Mouse (Mus musculus) adrenal gland, adult 8-10 months (tissue): ENCODE results near the gene Cacng8. TPM values are rescaled to one million over a fixed set of nuclear protein-coding genes. Genes with fewer than 3 reads are reported as not detected.

Experiments used
- DNase-seq: peaks from one replicate; pipeline ENCODE4 v3.0.0; 2022
- total RNA-seq, 4 experiments: library from RNA; stranded (reverse); gene quantifications; 2 replicates each; pipeline ENCODE4 v1.2.4; 2022

Gene Cacng8
- 10 to 100 TPM in 2 of 4 experiments, 1 to 10 TPM in 2; 4.4 to 12.2 (median 7.4) TPM for total RNA-seq

DNA sequence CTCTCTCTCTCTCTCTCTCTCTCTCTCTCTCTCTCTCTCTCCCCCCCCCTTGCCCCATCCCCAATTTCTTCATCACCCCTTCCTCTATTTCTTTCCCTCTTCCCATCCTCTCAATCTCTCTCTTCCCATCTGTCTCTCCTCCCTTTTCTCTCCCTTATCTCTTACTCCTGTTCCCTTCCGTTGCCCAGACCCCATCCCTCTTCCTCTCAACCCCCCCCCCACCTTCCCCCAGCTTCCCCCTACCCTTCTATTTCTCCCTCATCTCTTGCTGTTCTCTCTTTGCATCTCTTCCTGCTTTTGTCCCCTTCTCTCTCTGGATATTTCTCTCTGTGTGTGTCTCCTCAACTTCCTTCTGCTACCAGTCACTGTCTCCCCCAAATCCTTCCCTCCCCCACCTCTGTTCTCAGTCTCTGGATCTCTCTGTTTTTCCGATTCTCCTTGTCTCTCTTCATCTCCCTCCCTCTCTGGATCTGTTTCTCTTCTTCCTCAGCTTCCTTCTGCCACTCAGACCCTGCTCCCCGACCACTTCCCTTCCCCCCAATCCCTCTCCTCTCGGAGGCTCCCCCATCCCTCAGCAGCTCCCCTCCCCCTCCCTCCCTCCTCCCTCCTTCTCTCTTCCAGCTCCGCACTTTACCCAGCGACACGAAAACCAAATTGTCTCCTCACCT is at the start of gene Cacng8:
Cacng8 (plus strand) TSS at position 271 of the 668 bp plus-strand sequence.
- no peak for DNase-seq

DNA sequence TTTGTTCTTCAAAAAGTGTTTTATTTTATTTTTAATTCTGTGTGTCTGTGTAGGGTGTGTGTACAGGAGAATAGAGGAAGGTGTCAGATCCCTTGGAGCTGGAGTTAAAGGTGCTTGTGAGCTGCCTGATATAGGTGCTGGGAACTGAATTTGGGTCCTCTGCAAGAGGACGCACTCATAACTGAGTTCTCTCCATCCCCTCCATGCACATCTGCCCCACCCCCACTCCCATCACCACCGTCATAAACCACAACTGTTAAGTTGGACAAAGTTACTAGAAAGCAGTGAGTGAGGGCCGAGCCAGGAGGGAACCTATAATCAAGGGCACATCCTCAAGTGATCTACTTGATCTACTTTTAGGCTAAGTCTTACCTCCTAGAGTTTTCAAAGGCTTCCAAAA is 46.6 kb upstream of the Cacng8 start:
- no peak for DNase-seq

DNA sequence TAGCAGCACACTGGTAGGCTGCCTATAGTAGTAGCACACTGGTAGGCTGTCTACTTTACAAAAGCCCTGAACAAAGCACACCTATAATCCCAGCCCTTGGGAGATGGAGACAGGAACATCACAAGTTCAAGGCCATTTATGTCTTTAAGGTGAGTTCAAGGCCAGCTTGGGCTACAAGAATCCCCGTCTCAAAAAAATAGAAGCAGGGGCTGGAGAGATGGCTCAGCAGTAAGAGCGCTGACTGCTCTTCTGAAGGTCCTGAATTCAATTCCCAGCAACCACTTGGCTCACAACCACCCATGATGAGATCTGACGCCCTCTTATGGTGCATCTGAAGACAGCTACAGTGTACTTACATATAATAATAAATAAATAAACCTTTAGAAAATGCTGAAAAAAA is 45.2 kb upstream of the Cacng8 start:
- DNase-seq, result no peak

DNA sequence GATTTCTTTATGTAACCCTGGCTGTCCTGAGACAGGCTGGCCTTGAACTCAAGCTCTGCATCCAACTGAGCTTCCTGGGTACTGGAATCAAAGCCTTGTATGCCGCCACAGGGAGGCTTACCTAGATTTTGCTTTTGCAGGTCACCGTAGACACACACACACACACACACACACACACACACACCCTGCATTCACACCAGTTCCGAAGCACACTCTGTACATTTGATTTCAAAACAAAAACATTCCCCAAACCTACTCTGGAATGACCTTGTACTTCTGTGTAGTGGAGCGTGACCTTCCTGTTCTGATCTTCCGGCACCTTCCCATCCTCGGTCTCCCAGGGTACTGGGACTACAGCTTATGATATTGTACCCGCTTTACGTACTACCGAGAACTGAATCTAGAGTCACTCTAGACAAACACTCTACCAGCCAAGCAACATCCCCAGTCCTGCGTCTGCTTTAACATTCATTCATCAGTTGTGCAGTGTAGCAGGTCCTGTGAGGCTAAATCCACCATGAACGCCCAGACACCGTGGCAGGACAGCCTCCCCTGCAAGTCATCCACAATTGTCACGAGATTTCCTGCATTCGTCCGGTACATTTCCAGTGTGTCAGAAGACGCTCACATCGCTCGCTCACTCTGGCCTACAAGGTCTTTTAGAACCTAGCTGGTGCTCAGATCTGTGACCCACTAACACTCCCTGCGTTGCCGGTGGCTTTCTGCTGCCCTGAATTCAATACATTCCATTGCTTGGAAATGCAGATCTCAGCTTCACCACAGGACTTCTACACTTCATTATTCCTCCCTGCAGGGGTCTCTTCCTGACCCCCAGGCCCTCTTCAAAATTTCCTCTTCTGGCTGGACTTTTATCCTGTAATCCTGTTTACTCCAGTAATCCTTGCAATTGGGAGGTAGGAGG is 42.9 kb upstream of the Cacng8 start:
- no peak for DNase-seq

DNA sequence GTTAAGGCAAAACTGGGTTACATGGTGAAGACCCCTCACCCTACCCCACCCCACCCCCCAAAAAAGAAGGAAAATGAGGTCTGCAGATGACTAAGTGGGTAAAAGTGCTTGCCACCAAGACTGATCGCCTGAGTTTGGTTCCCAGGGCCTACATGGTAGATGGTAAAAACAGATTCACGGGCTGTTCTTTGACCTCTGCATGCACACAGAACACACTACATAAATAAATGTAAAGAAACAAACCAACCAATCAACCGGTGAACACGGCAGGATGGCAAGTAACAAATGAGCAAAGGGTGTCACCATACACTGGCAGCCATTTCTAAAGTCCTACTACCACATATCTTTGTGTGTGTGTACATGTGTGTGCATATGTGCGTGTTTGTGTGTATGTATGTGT is 42.2 kb upstream of the Cacng8 start:
- no peak for DNase-seq

DNA sequence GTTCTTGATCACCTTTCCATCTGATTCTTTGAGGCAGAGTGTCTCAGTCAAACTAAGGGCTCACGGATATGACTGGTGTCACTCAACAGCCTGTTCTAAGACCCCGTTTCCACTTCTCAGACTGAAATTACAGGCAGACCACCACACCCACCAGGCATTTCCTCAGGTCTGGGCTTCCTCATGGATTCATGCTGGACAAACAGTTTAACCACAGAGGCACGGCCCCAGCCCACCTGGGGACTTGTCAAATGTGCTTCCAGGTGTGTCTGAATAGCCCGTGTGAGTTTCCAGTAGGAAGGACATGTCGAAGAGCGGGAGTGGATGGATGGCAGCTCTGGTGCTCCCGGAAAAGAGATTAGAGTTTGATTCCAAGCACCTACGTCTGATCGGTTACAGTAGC is 40.7 kb upstream of the Cacng8 start:
- no peak for DNase-seq

DNA sequence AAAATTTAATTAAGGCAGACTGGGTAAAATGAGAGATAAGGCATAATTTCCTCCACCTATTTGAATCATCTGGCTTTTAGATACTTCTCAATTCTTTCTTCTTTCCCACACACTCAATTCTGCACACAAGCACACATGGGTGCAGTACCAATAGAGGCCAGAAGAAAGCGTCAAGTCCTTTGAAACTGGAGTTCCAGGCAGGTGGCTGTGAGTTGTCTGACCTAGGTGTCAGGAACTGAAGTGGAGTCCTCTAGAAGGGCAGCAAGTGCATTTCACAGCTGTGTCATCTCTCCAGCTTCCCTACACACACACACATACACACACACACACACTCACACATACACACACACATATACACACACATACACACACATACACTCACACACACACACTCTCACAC is 38.9 kb upstream of the Cacng8 start:
- no peak for DNase-seq

DNA sequence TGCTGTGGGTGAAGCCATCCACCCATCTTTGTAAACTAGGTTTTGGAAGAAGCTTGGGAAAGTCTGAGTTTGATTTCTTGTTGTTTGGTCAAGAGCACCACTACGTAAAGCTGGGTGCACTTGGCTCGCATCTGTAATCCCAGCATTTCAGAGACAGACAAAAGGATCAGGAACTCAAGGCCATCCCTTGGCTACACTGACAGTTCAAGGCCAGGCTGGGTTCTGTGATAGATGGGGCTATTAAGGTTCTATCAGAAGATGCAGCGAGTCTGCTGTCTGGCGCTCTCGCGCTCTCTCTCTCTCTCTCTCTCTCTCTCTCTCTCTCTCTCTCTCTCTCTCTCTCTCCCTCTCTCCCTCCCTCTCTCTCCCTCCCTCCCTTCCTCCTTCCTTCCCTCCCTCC is 35.6 kb upstream of the Cacng8 start:
- no peak for DNase-seq

DNA sequence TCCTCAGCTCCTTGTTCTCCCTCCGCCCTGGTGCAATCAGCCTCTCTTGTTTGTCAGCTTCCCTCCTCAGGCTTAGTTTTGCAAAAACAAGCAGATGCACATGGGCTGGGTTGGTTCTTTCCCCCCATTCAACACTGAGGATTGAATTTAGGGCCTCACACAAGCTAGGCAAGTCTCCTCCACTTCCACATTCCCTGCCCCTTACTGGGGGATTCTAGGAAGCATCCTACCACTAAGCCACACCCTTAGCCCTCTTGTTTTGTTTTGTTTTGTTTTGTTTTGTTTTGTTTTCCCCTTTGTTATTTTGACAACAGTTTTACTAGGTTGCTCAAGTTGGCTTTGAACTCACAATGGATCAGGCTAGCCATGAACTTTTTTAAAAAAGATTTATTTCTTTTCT is 29.8 kb upstream of the Cacng8 start:
- no peak for DNase-seq

DNA sequence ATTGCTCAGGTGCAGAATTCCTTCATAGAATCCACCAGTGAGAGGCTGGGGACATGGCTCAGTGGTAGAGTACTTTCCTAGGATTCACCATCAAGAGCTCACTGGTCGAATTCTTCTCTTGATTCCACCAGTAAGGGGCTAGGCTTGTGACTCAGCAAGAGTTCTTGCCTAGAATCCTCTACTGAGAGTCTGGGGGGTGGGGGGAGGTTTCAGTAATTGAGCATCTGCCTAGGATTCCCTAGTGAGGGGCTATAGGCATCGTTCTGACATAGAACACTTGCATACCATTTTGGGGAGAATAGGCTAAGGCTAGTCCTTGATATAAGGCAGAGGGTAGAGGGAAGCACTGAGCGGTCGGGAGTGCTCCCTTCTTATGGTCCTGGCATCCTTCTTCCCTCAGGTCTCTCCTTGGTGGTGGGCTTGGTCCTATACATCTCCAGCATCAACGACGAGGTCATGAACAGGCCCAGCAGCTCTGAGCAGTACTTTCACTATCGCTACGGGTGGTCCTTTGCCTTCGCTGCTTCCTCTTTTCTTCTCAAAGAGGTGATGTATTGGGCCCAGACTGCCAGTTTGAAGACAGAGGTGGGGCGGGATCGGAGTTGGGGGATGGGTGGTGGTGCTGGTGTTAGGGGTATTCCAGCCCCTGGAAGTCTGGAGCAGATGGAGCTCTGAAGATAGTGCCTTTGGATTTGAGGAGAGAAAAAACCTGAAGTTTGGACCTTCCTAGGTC is 24.8 kb upstream of the Cacng8 start:
- no peak for DNase-seq

DNA sequence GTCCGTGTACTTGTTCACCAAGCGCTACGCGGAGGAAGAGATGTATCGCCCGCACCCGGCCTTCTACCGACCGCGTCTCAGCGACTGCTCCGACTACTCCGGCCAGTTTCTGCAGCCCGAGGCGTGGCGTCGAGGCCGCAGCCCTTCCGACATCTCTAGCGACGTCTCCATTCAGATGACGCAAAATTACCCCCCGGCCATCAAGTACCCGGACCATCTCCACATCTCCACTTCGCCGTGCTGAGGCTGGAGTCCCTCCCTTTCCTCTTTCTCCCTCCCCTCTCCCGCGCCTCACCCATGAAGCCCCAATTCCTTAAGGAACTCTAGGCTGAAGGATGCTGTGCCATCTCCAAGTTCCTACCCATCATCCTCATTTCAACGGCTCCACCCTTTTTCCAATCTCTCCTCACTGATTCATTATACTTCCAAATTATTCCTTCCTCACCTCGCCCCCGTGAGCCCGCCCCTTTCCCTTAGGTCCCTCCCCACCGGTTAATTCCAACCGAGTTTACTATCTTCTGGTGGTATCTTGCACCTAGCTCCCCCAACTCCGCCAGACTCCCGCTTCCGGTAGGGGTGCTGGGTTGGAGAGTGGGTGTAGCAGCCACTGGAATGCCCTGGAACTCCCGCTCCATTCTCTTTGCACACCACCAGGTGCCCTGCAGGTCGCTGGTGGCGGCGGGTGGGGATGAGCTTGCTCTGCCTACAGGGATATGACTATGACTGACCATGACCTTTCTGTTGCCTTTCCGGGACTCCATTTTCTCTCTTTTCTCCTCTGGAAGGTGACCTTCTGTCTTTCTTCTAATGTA is 23.6 kb upstream of the Cacng8 start:
- no peak for DNase-seq

DNA sequence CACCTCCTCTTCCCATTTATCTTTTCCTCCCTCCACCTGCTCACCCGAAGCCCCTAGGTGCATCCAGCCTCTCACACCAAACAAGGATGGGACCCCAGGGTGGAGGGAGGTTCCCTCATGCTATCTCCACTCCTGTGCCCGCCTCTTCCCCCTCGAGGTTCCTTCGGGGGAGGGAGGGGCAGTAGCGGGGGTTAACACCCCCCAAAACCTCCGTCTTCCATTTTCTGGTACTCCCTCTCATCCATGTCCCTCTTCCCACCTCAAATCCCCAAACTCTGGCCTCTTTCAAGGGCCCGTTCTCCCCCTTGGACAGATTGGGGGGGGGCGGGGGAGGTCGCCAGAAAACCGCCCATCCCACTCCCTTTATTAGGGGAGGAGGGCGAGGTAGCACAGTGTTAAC is 22.9 kb upstream of the Cacng8 start:
- no peak for DNase-seq

DNA sequence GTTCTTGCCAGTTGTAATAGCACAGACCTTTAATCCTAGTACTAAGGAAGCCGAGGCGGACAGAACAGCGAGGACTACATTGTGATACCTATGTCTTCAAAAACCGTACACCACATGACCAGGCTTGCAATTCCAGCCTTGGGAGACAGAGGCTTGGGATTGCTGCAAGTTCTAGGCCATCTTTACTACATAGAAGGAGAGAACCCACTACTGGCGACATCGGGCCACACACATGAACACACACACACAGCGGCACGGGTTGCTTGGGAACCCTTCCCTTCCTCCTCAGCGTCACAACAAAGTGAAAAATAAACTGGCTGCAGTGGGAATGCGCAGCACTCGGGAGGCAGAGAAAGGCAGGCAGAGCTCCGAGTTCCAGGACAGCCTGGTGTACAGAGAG is 22.2 kb upstream of the Cacng8 start:
- no peak for DNase-seq

DNA sequence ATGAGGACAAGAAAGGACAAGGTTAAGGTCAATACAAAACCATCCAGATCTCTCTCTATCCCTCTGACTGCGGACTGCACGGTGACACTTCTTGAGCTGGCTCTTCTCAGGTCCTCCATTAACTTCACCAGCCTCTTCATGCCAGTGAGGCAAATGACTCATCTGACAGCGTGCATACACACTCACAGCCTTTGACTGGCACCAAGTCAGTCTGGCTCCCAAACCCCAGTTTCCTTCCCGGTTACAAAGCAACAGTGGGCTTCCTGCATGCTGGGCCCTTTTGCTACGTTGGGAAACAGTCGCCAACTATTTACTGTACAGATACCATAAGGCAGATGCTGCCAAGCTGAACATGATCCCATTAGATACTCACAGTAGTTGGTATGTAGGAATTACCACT is 21.3 kb upstream of the Cacng8 start:
- DNase-seq, result no peak

DNA sequence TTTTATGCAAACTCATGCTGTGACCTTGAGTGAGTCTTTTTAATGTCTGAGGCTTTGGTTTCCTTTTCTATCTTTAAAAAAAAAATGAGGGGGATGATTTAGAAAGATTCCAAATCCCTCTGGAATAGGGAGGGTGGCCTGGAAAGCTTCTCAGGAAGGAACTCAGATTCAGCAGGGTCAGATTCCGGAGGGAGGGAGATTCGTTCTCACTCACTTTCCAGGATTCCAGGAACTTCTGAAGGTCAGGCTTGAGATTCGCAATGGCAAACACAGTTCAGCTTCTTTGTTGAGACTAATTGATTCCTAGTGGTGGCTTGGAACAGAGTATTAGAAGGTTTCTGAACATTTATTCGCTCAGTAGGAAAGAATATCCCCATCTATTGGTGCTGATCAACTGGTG is 20.1 kb upstream of the Cacng8 start:
- no peak for DNase-seq

DNA sequence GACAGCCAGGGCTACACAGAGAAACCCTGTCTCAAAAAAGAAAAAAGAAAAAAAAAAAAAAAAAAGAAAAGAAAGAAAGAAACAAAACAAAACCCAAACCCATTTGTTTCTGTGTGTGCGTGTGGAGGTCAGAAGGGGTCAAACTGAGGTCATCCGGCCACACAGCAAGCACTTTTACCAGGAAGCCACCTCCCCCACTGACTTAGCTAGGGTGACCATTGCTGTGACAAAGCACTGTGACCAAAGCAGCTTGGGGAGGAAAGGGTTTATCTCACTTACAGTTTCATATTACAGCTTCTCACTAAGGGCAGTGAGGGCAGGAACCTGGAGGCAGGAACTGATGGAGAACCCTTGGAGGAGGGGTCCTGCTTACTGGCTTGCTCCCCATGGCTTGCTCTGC is 18.1 kb upstream of the Cacng8 start:
- no peak for DNase-seq

DNA sequence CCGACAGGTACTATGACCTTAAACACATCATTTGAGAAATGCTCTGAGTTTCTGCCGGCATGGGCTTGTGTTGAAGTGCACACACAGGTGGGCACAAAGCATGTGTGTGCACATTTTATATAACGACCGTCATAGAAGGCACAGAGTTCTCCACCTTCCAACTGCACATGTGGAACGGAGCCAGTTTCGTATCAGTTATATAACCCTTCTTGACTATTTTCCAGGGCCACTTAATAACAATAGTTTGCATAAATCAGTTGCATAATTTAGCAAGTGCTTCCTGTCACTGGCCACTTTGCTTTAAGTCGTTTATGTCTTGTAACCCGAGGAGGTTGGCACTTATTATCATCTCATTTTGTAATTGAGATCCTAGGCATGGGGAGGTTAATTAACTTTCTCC is 16.7 kb upstream of the Cacng8 start:
- no peak for DNase-seq

DNA sequence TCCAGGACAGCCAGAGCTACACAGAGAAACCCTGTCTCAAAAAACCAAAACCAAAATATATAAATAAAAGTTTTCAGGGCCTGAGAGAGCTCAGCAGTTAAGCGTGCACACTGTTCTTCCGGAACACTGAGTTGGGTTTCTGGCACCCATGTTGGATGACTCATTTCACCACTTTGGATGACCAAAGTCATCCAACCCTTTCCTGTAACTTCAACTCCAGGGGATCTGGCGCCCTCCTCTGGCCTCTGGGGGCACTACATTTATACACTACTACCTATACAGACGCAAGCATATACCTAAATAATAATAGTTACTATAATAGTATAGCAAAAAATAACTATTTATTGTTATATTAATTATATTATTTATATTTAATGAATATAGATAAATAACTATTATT is 13.7 kb upstream of the Cacng8 start:
- peak; percentile 62 for DNase-seq

DNA sequence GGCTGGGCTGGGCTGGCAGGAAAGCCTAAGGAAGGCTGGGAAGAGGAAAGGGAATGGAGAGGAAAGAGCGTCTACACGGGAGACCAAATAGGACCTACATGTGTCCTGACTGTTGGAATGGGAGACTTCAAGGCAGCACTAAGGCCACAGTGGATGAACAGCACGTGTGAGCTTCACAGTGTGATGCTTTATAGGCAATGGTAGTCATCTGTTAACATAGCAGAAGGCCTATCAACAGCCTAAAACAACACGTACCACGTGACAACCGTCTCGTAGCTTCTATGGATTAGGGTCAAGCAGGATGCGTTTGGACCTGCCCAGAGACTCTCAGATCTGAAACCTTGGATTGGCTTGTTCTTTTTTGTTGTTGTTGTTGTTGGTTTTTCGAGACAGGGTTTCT is 8.4 kb upstream of the Cacng8 start:
- DNase-seq, result no peak

DNA sequence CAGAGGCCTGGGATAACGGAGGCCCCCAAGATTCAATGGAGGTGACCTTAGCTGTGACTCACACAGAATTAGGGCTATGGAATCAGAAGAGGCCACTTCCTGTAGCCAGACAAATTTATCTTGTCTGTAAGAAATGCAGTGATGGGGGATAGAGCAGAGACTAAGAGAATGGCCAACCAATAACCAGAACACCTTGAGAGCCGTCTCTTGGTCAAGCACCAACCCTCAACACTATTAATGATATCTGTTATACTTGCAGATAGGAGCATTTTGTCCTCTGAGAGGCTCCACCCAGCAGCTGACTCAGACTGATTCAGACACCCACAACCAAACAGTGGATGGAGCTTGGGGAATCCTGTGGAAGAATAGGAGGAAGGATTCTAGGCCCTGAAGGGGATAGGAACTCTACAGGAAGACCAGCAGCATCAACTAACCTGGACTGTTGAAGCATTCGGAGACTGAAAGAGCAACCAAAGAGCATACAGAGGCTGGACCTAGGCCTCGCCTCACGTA is 5.6 kb upstream of the Cacng8 start:
- no peak for DNase-seq

DNA sequence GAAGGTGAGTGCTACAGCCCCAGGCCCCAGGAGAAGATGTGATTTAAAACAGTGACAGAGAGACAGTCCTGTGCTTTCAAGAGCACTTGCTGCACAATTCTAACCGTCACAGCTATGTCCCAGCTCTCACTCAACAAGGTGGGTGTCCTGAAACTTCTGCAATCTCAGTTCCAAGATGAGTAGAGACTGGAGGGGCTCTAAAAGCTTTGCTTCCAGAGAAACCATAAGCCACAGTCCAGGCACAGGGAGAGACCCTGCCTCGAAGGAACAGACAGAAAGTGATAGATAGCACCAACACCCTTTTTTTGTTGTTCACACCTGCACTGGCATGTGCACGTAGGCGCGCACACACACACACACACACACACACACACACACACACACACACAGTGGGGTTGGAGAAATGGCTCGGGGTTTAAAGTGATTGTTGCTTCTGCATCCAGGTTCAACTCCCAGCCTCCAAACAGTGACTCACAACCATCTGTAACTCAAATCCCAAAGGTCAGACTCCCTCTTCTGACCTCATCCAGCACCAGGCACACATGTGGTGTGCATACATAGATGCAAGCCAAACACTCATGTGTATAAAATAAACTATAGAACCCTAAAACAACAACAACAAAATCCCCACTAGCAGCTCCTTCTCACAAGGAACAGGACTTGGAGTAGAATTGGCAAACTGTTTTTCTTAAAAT is 4.3 kb upstream of the Cacng8 start:
- no peak for DNase-seq

DNA sequence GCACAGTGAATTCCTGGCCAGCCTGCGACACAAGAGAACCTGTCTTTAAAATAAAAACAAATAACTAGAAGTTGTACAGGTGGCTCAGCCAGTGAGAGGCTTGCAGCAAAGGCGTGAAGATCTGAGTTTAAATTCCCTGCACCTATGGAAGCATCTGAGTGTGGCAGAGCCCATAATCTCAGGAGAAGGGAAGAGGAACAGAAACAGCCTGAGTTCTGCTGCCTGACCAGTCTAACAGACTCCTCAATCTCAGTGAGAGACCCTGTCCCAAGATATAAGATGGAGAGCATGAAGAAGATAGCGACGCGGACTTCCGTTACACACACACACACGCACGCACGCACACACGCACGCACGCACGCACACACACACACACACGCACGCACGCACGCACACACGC is 2.7 kb upstream of the Cacng8 start:
- DNase-seq, result no peak
